22 mouse cellular contexts compared by ENCODE assay signal in genomic region chr13:18768495-18768894, GRCm38 (mm10). TPM values are rescaled to one million over a fixed set of nuclear protein-coding genes. Genes with fewer than 3 reads are reported as not detected.
DNase-seq lines count a peak whose midpoint lies in the region; ATAC-seq and TF ChIP-seq lines count a peak whose summit lies in the region.
"Had no signal": no experiment of that assay in that cellular context is flagged by ENCODE, and none has a peak within 500 bp of the region (broad histone marks: within the 10 kb centered on the region; RNA-seq: fewer than 3 reads in every experiment).

No protein-coding gene starts in this region.

- H3K36me3 ChIP-seq in hindbrain, embryonic 10.5 days = no peaks in the 10 kb centered on the region
- H3K36me3 ChIP-seq in hindbrain, postnatal 0 days (ENCODE audit: insufficient read depth, low read length) = no peaks in the 10 kb centered on the region
- H3K36me3 ChIP-seq in midbrain, embryonic 12.5 days = no peaks in the 10 kb centered on the region
- no peaks in the 10 kb centered on the region for H3K36me3 ChIP-seq in midbrain, postnatal 0 days (ENCODE audit: insufficient read depth, low read length)
- no peaks in the 10 kb centered on the region for H3K36me3 ChIP-seq in hindbrain, embryonic 14.5 days (replicated peaks; ENCODE audit: control insufficient read depth, insufficient read depth)
- no peaks in the 10 kb centered on the region for H3K36me3 ChIP-seq in midbrain, embryonic 14.5 days (ENCODE audit: control insufficient read depth, insufficient read depth, low read length)
- H3K36me3 ChIP-seq: embryonic facial prominence, embryonic 15.5 days; forebrain, embryonic 10.5 days; heart, embryonic 12.5 days; hindbrain, embryonic 15.5 days had no signal

- H3K9me3 ChIP-seq in hindbrain, embryonic 10.5 days = no peaks in the 10 kb centered on the region
- H3K9me3 ChIP-seq in hindbrain, postnatal 0 days (ENCODE audit: low read length) = no peaks in the 10 kb centered on the region
- H3K9me3 ChIP-seq in midbrain, embryonic 12.5 days = no peaks in the 10 kb centered on the region
- no peaks in the 10 kb centered on the region for H3K9me3 ChIP-seq in midbrain, postnatal 0 days (ENCODE audit: low read length)
- no peaks in the 10 kb centered on the region for H3K9me3 ChIP-seq in hindbrain, embryonic 14.5 days (ENCODE audit: control insufficient read depth, low read length)
- H3K9me3 ChIP-seq in midbrain, embryonic 14.5 days (ENCODE audit: control insufficient read depth, low read length) = no peaks in the 10 kb centered on the region
- H3K9me3 ChIP-seq: embryonic facial prominence, embryonic 15.5 days; forebrain, embryonic 10.5 days; heart, embryonic 12.5 days; hindbrain, embryonic 15.5 days had no signal

- no peaks in the 10 kb centered on the region for H3K27me3 ChIP-seq in hindbrain, embryonic 10.5 days (ENCODE audit: insufficient read depth, poor library complexity, severe bottlenecking)
- no peaks in the 10 kb centered on the region for H3K27me3 ChIP-seq in hindbrain, postnatal 0 days (ENCODE audit: insufficient read depth, low read length)
- no peaks in the 10 kb centered on the region for H3K27me3 ChIP-seq in midbrain, embryonic 12.5 days
- H3K27me3 ChIP-seq in midbrain, postnatal 0 days (ENCODE audit: insufficient read depth, low read length) = no peaks in the 10 kb centered on the region
- H3K27me3 ChIP-seq in hindbrain, embryonic 14.5 days (ENCODE audit: control insufficient read depth, insufficient read depth, low read length) = no peaks in the 10 kb centered on the region
- H3K27me3 ChIP-seq in midbrain, embryonic 14.5 days (ENCODE audit: control insufficient read depth, insufficient read depth, low read length) = no peaks in the 10 kb centered on the region
- H3K27me3 ChIP-seq: CH12.LX; embryonic facial prominence, embryonic 15.5 days; heart, embryonic 12.5 days; hindbrain, embryonic 15.5 days; Patski had no signal

- H3K4me2 ChIP-seq in hindbrain, postnatal 0 days (ENCODE audit: low read depth, low read length) = no peak overlapping the region
- no peak overlapping the region for H3K4me2 ChIP-seq in midbrain, embryonic 12.5 days (replicated peaks)
- no peak overlapping the region for H3K4me2 ChIP-seq in midbrain, postnatal 0 days (ENCODE audit: low read depth, low read length, poor library complexity, severe bottlenecking)
- no peak overlapping the region for H3K4me2 ChIP-seq in hindbrain, embryonic 14.5 days (replicated peaks)
- H3K4me2 ChIP-seq in midbrain, embryonic 14.5 days (ENCODE audit: low read length) = no peak overlapping the region
- H3K4me2 ChIP-seq: embryonic facial prominence, embryonic 15.5 days; heart, embryonic 12.5 days; hindbrain, embryonic 15.5 days had no signal

- DNase-seq in hindbrain, embryonic 10.5 days (ENCODE audit: low spot score) = no peak
- no peak for DNase-seq in hindbrain, postnatal 0 days (ENCODE audit: low spot score)
- no peak for DNase-seq in midbrain, postnatal 0 days (ENCODE audit: low spot score)
- no peak for DNase-seq in hindbrain, embryonic 14.5 days (ENCODE audit: low spot score)
- peak; percentile 17 for DNase-seq in midbrain, embryonic 14.5 days
- DNase-seq in adrenal gland, postnatal 10 days = no peak
- DNase-seq in ovary, postnatal 14 days (ENCODE audit: low spot score) = no peak
- DNase-seq: adrenal gland, adult 2 months; adrenal gland, postnatal 36 days; cerebellum, adult 2 months; cerebellum, postnatal 10 days; gastrocnemius, adult 2 months; gastrocnemius, postnatal 25 days had no signal

- ATAC-seq in hindbrain, postnatal 0 days = no peak
- ATAC-seq in midbrain, embryonic 12.5 days (ENCODE audit: low FRiP score, low read depth) = peak; percentile 54; the same call in 1 of the 2 replicates
- no peak for ATAC-seq in midbrain, postnatal 0 days (ENCODE audit: low FRiP score)
- 0 out of 2 replicates have a peak, but pooled peaks have one; percentile 27 for ATAC-seq in hindbrain, embryonic 14.5 days (ENCODE audit: low FRiP score)
- no peak for ATAC-seq in midbrain, embryonic 14.5 days (ENCODE audit: low FRiP score, low TSS enrichment)
- ATAC-seq: forebrain, embryonic 14.5 days; Patski had no signal

- H3K4me1 ChIP-seq in hindbrain, embryonic 10.5 days (replicated peaks) = peaks cover 20% of the 10 kb centered on the region
- peaks cover 5% of the 10 kb centered on the region; the same call in 1 of the 2 replicates for H3K4me1 ChIP-seq in hindbrain, postnatal 0 days (ENCODE audit: insufficient read depth, low read length)
- peaks cover 15% of the 10 kb centered on the region for H3K4me1 ChIP-seq in midbrain, embryonic 12.5 days
- no peaks in the 10 kb centered on the region for H3K4me1 ChIP-seq in midbrain, postnatal 0 days (ENCODE audit: insufficient read depth, low read length)
- H3K4me1 ChIP-seq in hindbrain, embryonic 14.5 days (replicated peaks; ENCODE audit: control insufficient read depth, insufficient read depth, low read length) = peaks cover 7% of the 10 kb centered on the region; the same call in 1 of the 2 replicates
- H3K4me1 ChIP-seq in midbrain, embryonic 14.5 days (ENCODE audit: control insufficient read depth, insufficient read depth, low read length) = peaks cover 17% of the 10 kb centered on the region
- H3K4me1 ChIP-seq: embryonic facial prominence, embryonic 15.5 days had no signal

- TF ChIP-seq CTCF in hindbrain, postnatal 0 days (IDR thresholded peaks at IDR 0.05; ENCODE audit: low read depth) = no peak
- no peak for TF ChIP-seq CTCF in midbrain, postnatal 0 days (IDR thresholded peaks at IDR 0.05)

- H3K9ac ChIP-seq in hindbrain, postnatal 0 days (replicated peaks; ENCODE audit: low read length) = no peak overlapping the region
- H3K9ac ChIP-seq in midbrain, embryonic 12.5 days (replicated peaks) = no peak overlapping the region
- H3K9ac ChIP-seq in midbrain, postnatal 0 days (replicated peaks; ENCODE audit: low read length, poor library complexity, severe bottlenecking) = no peak overlapping the region
- no peak overlapping the region for H3K9ac ChIP-seq in hindbrain, embryonic 14.5 days
- no peak overlapping the region for H3K9ac ChIP-seq in midbrain, embryonic 14.5 days (replicated peaks; ENCODE audit: low read length)
- H3K9ac ChIP-seq: embryonic facial prominence, embryonic 15.5 days; heart, embryonic 12.5 days; hindbrain, embryonic 15.5 days had no signal

- no peak overlapping the region for H3K4me3 ChIP-seq in hindbrain, embryonic 10.5 days
- H3K4me3 ChIP-seq in hindbrain, postnatal 0 days (ENCODE audit: low read length) = no peak overlapping the region
- no peak overlapping the region for H3K4me3 ChIP-seq in midbrain, embryonic 12.5 days
- H3K4me3 ChIP-seq in midbrain, postnatal 0 days (ENCODE audit: low read depth, low read length) = no peak overlapping the region
- no peak overlapping the region for H3K4me3 ChIP-seq in hindbrain, embryonic 14.5 days (replicated peaks; ENCODE audit: low read length)
- H3K4me3 ChIP-seq in midbrain, embryonic 14.5 days (replicated peaks; ENCODE audit: low read depth, low read length) = no peak overlapping the region
- H3K4me3 ChIP-seq: embryonic facial prominence, embryonic 15.5 days; erythroblast, embryonic 14.5 days; forebrain, embryonic 10.5 days; gastrocnemius, adult 2 months; heart, embryonic 12.5 days; hindbrain, embryonic 15.5 days had no signal

- 54% methylated on average over 3 of the region's 3 CpGs for WGBS in hindbrain, embryonic 10.5 days
- 37% methylated on average over 3 of the region's 3 CpGs for WGBS in hindbrain, postnatal 0 days
- 36% methylated on average over 3 of the region's 3 CpGs for WGBS in midbrain, embryonic 12.5 days
- WGBS in midbrain, postnatal 0 days = 30% methylated on average over 3 of the region's 3 CpGs
- 28% methylated on average over 3 of the region's 3 CpGs for WGBS in hindbrain, embryonic 14.5 days
- 25% methylated on average over 3 of the region's 3 CpGs for WGBS in midbrain, embryonic 14.5 days

- H3K27ac ChIP-seq in hindbrain, embryonic 10.5 days = peak overlapping the region; percentile 30; the same call in 1 of the 2 replicates
- no peak overlapping the region for H3K27ac ChIP-seq in hindbrain, postnatal 0 days
- no peak overlapping the region for H3K27ac ChIP-seq in midbrain, embryonic 12.5 days (replicated peaks)
- no peak overlapping the region for H3K27ac ChIP-seq in midbrain, postnatal 0 days (ENCODE audit: low read depth, low read length)
- H3K27ac ChIP-seq in hindbrain, embryonic 14.5 days = no peak overlapping the region
- H3K27ac ChIP-seq in midbrain, embryonic 14.5 days (replicated peaks; ENCODE audit: low read depth, low read length) = no peak overlapping the region
- H3K27ac ChIP-seq: embryonic facial prominence, embryonic 15.5 days; forebrain, embryonic 10.5 days; gastrocnemius, adult 2 months; hindbrain, embryonic 15.5 days had no signal

RNA-seq across cellular contexts. Expression of gene Vps41, which starts 51.4 kb away (rescaled TPM):
- 70.9 and 74.1 TPM in 2 replicates for polyA plus RNA-seq in hindbrain, embryonic 10.5 days (2016; fragmentation: Nextera tagmentation; extraction: Ambion mirVana)
- 85.8 and 89.4 TPM in 2 replicates for total RNA-seq in hindbrain, postnatal 0 days (2014; rRNA removed)
- 90.5 and 91.1 TPM in 2 replicates for polyA plus RNA-seq in hindbrain, postnatal 0 days (2015; fragmentation: Nextera tagmentation; extraction: Ambion mirVana)
- 107 and 108 TPM in 2 replicates for polyA plus RNA-seq in midbrain, embryonic 12.5 days (2016; fragmentation: Nextera tagmentation; extraction: Ambion mirVana)
- 102 and 110 TPM in 2 replicates for total RNA-seq in midbrain, postnatal 0 days (2014; rRNA removed)
- 95.5 and 98.4 TPM in 2 replicates for polyA plus RNA-seq in midbrain, postnatal 0 days (2015; fragmentation: Nextera tagmentation; extraction: Ambion mirVana)
- polyA plus RNA-seq in hindbrain, embryonic 14.5 days (2014; fragmentation: Nextera tagmentation; extraction: Ambion mirVana) = 130 and 139 TPM in 2 replicates
- polyA plus RNA-seq in midbrain, embryonic 14.5 days (2014; fragmentation: Nextera tagmentation; extraction: Ambion mirVana) = 120 and 144 TPM in 2 replicates
- total RNA-seq in adrenal gland, postnatal 10 days (2021) = 10 to 100 TPM; 54.6 to 65.0 TPM

Comparison
In these comparisons a context has a peak if more than half of its experiments do, and no peak if none do; other contexts are left out.
1. ATAC-seq: peak in midbrain, embryonic 12.5 days (single experiment) and hindbrain, embryonic 14.5 days (single experiment); none in hindbrain, postnatal 0 days (single experiment), midbrain, postnatal 0 days (single experiment) and midbrain, embryonic 14.5 days (single experiment).